Mouse (Mus musculus) G1E (cell line): ENCODE measurements around the gene Mlh1.

Experiments
- CTCF ChIP-seq: IDR thresholded peaks from 2 replicates; pipeline ENCODE4 v1.5.1; 2012; ENCODE audit warnings: low read depth, low read length, inconsistent platforms, mixed read lengths
- GATA1 ChIP-seq: IDR thresholded peaks from 2 replicates; pipeline ENCODE4 v1.6.1; 2012; ENCODE audit warnings: borderline replicate concordance, low read length, inconsistent platforms, mixed read lengths

GRCm38 (mm10) chr9:111193211-111193610 lies 78.4 kb downstream of the Mlh1 start:
- no peak for TF ChIP-seq CTCF
- no peak for TF ChIP-seq GATA1
